Mouse (Mus musculus): ENCODE measurements around the gene Rbm25. TPM values are rescaled to one million over a fixed set of nuclear protein-coding genes. Genes with fewer than 3 reads are reported as not detected.

Gene Rbm25
- total RNA-seq, 4 experiments from 2014 or later = 35.6 to 50.7 (median 40.7) TPM

- DNase-seq (ENCODE audit: low spot score in 2 of 2) = no peak
Observed at GRCm38 (mm10) chr12:83726510-83727308, 95.7 kb downstream of the Rbm25 start.

- DNase-seq (ENCODE audit: low spot score in 2 of 2) = no peak
Observed at GRCm38 (mm10) chr12:83732225-83732624, 101.2 kb downstream of the Rbm25 start.

Other genes starting within 250 kb of the Rbm25 start
- 10 to 100 TPM; 16.1 to 21.9 (median 20.1) TPM for gene Dpf3, start 143.5 kb upstream of the Rbm25 start, total RNA-seq (2022)
- 10 to 100 TPM; 18.7 to 30.4 (median 20.5) TPM for gene Dcaf4, start 110.8 kb upstream of the Rbm25 start, total RNA-seq (2022)
- 10 to 100 TPM; 19.4 to 29.8 (median 25.8) TPM for gene Zfyve1, start 34.0 kb upstream of the Rbm25 start, total RNA-seq (2022)
- gene Psen1, start 56.9 kb downstream of the Rbm25 start, total RNA-seq (2022) = 10 to 100 TPM; 24.9 to 33.0 (median 28.3) TPM
- under 1 TPM; 0.24 to 0.99 (median 0.73) TPM for gene Papln, start 132.4 kb downstream of the Rbm25 start, total RNA-seq (2022)